Mouse (Mus musculus) lung, postnatal 4 days (tissue): ENCODE measurements at regions not wholly inside any gene's neighbourhood (a gene's known extent, or its start where the extent isn't known, plus 50 kb on each side); places are given as distances from the start of the nearest gene placed in this dataset.

ENCODE experiments used
- DNase-seq, 2 experiments: peaks; one replicate each; pipeline ENCODE4 v3.0.0; 2021

GRCm38 (mm10) chr14:106190721-106191120, 84.7 kb downstream of the Trim52 start:
- DNase-seq, result no peak

GRCm38 (mm10) chr14:106193583-106193982, 87.6 kb downstream of the Trim52 start:
- DNase-seq, result no peak

- DNase-seq, result no peak
These were observed 88.1 kb downstream of the Trim52 start for GRCm38 (mm10) chr14:106194104-106194503.

- no peak for DNase-seq
These were observed 91.8 kb downstream of the Trim52 start for GRCm38 (mm10) chr14:106197826-106198225.

GRCm38 (mm10) chr14:106199109-106199508, 93.1 kb downstream of the Trim52 start:
- no peak for DNase-seq

- DNase-seq, result no peak
These were observed 93.7 kb downstream of the Trim52 start for GRCm38 (mm10) chr14:106199536-106200319.

GRCm38 (mm10) chr14:106211062-106211461, 105.1 kb downstream of the Trim52 start:
- no peak for DNase-seq

- DNase-seq, result no peak
These were observed 111.7 kb downstream of the Trim52 start for GRCm38 (mm10) chr14:106217681-106218080.

GRCm38 (mm10) chr14:106219293-106219797, 113.3 kb downstream of the Trim52 start:
- DNase-seq, result no peak

- no peak for DNase-seq
These were observed 119.4 kb downstream of the Trim52 start for GRCm38 (mm10) chr14:106225401-106225800.

- no peak for DNase-seq
These were observed 135.9 kb downstream of the Trim52 start for GRCm38 (mm10) chr14:106241721-106242405.

GRCm38 (mm10) chr14:106259396-106260108, 153.6 kb downstream of the Trim52 start:
- no peak for DNase-seq

GRCm38 (mm10) chr14:106265290-106265689, 159.3 kb downstream of the Trim52 start:
- DNase-seq, result no peak

GRCm38 (mm10) chr14:106267679-106268561, 161.9 kb downstream of the Trim52 start:
- DNase-seq, result no peak

GRCm38 (mm10) chr14:106269680-106270079, 163.7 kb downstream of the Trim52 start:
- no peak for DNase-seq

GRCm38 (mm10) chr14:106313558-106313957, 207.6 kb downstream of the Trim52 start:
- no peak for DNase-seq

GRCm38 (mm10) chr14:106314079-106314551, 208.1 kb downstream of the Trim52 start:
- DNase-seq, result no peak

GRCm38 (mm10) chr14:106318767-106319166, 212.8 kb downstream of the Trim52 start:
- no peak for DNase-seq

- DNase-seq, result no peak
These were observed 221.8 kb downstream of the Trim52 start for GRCm38 (mm10) chr14:106327653-106328283.

- no peak for DNase-seq
These were observed 259.0 kb downstream of the Trim52 start for GRCm38 (mm10) chr14:106364767-106365623.
